Mouse (Mus musculus) heart, embryonic 14.5 days (tissue): ENCODE results near the gene Rtkn2. TPM values are rescaled to one million over a fixed set of nuclear protein-coding genes. Genes with fewer than 3 reads are reported as not detected.

Experiments
- ATAC-seq: fragments of 200-750 bp; cut with Nextera tagmentation; 2 replicates; pipeline ENCODE4 v1.8.0; 2017; ENCODE audit warnings: low read depth, moderate TSS enrichment; ENCODE audit not compliant: insufficient number of reproducible peaks, insufficient read depth, low FRiP score
- H3K27ac ChIP-seq, 2 experiments: fragments of 200-500 bp in 1 of 2; fragments of 300-500 bp in 1 of 2; sonication (generic) in 1 of 2; replicated peaks in 1 of 2; 2 replicates each; pipeline ENCODE4 v1.5.1; 2012 to 2014; ENCODE audit warnings: low read depth in 2 of 2, low read length in 2 of 2, control low read depth in 1 of 2, mild to moderate bottlenecking in 1 of 2, mixed read lengths in 1 of 2; ENCODE audit not compliant: control insufficient read depth in 1 of 2, insufficient read depth in 1 of 2
- H3K27me3 ChIP-seq: fragments of 300-500 bp; sonication (generic); 2 replicates; pipeline ENCODE4 v1.6.1; 2014; ENCODE audit warnings: mild to moderate bottlenecking, low read length, control low read depth; ENCODE audit not compliant: control insufficient read depth, insufficient read depth
- H3K36me3 ChIP-seq: fragments of 300-500 bp; sonication (generic); 2 replicates; pipeline ENCODE4 v1.6.1; 2014; ENCODE audit warnings: mild to moderate bottlenecking, control low read depth, low read length, mixed read lengths; ENCODE audit not compliant: control insufficient read depth, insufficient read depth
- H3K4me1 ChIP-seq, 2 experiments: fragments of 200-500 bp in 1 of 2; fragments of 300-500 bp in 1 of 2; sonication (generic) in 1 of 2; 2 replicates each; pipeline ENCODE4 v1.6.1; 2012 to 2014; ENCODE audit warnings: low read length in 2 of 2, control low read depth in 1 of 2, mixed read lengths in 1 of 2; ENCODE audit not compliant: control insufficient read depth in 2 of 2, insufficient read depth in 2 of 2
- H3K4me2 ChIP-seq: fragments of 300-500 bp; sonication (generic); 2 replicates; pipeline ENCODE4 v1.6.1; 2014; ENCODE audit warnings: mild to moderate bottlenecking, low read length
- H3K4me3 ChIP-seq, 2 experiments: fragments of 200-500 bp in 1 of 2; fragments of 300-500 bp in 1 of 2; sonication (generic) in 1 of 2; 2 replicates each; pipeline ENCODE4 v1.5.1; 2012 to 2014; ENCODE audit warnings: low read length in 2 of 2, mild to moderate bottlenecking in 2 of 2, control low read depth in 1 of 2, low read depth in 1 of 2, moderate library complexity in 1 of 2; ENCODE audit not compliant: control insufficient read depth in 1 of 2, insufficient read depth in 1 of 2
- H3K9ac ChIP-seq: fragments of 300-500 bp; sonication (generic); 2 replicates; pipeline ENCODE4 v1.6.1; 2014; ENCODE audit warnings: mild to moderate bottlenecking, low read length
- H3K9me3 ChIP-seq: fragments of 300-500 bp; sonication (generic); 2 replicates; pipeline ENCODE4 v1.6.1; 2016; ENCODE audit warnings: low read length, control low read depth; ENCODE audit not compliant: control insufficient read depth
- WGBS: fragments of 180-500 bp; shearing (Covaris S2); extraction: QIAGEN DNeasy Blood & Tissue Kit; methylation state at CpG from one replicate; pipeline ENCODE4 v1.1.7; 2014; 5-methylcytosine and 5-hydroxymethylcytosine counted together
- polyA plus RNA-seq: library from polyadenylated mRNA; unstranded; fragments of >200 nt; fragmentation: Nextera tagmentation; extraction: Ambion mirVana; gene quantifications from 2 replicates; pipeline ENCODE4 v1.2.1, GENCODE M21; 2014

Gene Rtkn2
- polyA plus RNA-seq, 1 experiment from 2014 or later: 7.3 TPM

DNA sequence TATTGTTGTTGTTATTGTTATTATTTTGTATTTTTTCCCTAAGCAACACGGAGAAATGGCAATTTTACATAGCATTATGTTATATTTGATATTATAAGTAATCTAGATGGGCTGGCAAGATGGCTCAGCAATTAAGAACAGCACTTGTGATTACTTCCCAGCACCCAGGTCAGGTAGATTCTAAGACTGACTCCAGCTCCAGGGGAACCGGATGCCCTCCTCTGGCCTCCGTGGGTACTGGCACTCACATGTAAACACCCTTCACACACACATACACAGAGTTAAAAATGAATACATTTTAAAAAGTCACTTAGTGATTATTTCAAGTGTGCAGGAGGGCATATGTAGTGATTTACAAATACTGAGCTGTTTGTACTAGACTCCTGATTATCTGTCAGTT lies 108.4 kb downstream of the Rtkn2 start:
- Histone ChIP-seq H3K27ac (no peak overlapping the region), H3K4me2 (no peak overlapping the region), H3K36me3 (peaks cover 4% of the 10 kb centered on the region; the same call in 1 of the 2 replicates), H3K4me3 (no peak overlapping the region), H3K4me1 (peaks cover 15 to 23% of the 10 kb centered on the region in 2 experiments), H3K9ac (no peak overlapping the region), H3K9me3 (no peaks in the 10 kb centered on the region), H3K27me3 (no peaks in the 10 kb centered on the region)
- 75% methylated on average over 3 of the region's 3 CpGs for WGBS
- no peak for ATAC-seq

DNA sequence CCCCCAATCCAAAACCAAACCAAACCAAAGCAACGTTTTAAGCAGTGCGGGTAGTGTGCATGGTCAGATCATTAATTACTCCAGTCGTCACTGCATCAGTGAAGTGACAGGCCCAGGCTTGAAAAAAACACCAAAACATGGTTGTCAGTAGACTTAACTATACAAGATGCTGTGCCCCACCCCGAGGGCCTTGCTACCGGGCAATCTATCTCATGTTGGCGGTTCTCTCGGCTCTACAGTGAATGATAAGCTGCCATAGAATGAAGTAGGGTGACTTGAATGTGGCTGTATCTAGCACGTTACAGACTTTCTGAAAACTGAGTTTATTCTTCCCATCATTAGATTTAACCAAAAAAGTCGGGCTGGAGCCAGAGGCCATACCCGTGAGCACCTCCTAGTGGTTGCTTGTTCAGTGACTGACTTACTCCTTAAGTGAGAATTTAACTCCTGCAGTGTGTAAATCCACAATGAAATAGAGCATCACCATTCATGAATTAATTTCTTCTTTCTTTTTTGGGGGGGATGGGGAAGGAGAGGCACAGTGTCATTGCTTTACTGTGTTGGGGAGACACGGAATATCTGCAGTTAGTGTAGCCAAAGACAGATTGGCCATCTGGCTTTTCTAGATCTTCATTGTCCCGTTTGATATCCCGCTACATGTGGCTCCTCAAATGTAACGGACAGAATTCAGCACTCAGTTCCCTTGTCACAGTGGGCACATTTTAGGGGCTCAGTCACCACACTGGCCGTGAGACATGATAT lies 110.2 kb downstream of the Rtkn2 start:
- Histone ChIP-seq H3K4me3 (no peak overlapping the region), H3K27ac (peak overlapping the region; percentile 78 to 94), H3K9ac (peak overlapping the region; percentile 13; the same call in 1 of the 2 replicates), H3K4me2 (peak overlapping the region; percentile 11; the same call in 1 of the 2 replicates), H3K36me3 (peaks cover 20% of the 10 kb centered on the region), H3K27me3 (no peaks in the 10 kb centered on the region), H3K4me1 (peaks cover 15 to 23% of the 10 kb centered on the region in 2 experiments), H3K9me3 (no peaks in the 10 kb centered on the region)
- peak; percentile 29; the same call in 1 of the 2 replicates for ATAC-seq
- WGBS: 52% methylated on average over 15 of the region's 15 CpGs

DNA sequence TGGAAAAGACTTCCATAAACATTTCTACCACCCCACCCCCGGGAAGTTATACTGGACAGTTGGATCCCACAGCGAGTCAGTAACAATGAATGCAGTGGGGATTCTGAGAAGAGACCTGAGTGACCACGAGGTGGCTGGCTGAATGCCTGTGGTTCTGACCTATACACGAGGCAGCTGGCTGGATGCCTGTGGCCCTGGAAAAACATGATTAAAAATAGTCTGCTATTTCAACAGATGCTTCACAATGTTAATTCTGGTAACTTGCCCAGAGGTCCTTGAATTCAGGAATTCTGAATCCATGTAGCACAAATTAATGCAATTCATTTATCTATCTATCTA lies 110.8 kb downstream of the Rtkn2 start:
- peaks cover 25% of the 10 kb centered on the region for H3K36me3 ChIP-seq
- WGBS: 14% methylated on average over 4 of the region's 4 CpGs
- ATAC-seq: peak; percentile 79

DNA sequence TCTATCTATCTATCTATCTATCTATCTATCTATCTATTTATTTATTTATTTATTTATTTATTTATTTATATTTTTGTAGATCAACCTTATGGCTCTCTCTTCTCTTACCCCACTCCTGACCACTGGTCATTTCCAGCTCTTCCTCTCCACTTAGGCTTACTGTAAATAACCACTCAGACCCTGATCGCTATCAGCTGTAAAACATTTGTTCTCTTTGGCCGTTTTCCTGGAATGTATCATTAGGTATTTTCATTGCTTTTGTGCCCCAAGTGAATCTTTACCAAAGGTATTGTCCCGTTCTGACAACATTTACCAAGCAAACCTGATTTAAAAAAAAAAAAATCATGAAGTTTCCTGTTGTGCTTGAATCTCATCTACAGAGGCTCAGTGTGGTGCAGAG lies 111.2 kb downstream of the Rtkn2 start:
- H3K27ac ChIP-seq: peak overlapping the region; percentile 32 to 48

More for the DNA sequence above, 110.8 kb downstream of the Rtkn2 start:
- Histone ChIP-seq H3K9me3 (no peaks in the 10 kb centered on the region), H3K4me2 (peak overlapping the region; percentile 11; the same call in 1 of the 2 replicates), H3K4me1 (peaks cover 17 to 26% of the 10 kb centered on the region in 2 experiments), H3K9ac (peak overlapping the region; percentile 13; the same call in 1 of the 2 replicates), H3K27ac (peak overlapping the region; percentile 78 to 94), H3K4me3 (no peak overlapping the region), H3K27me3 (no peaks in the 10 kb centered on the region)

DNA sequence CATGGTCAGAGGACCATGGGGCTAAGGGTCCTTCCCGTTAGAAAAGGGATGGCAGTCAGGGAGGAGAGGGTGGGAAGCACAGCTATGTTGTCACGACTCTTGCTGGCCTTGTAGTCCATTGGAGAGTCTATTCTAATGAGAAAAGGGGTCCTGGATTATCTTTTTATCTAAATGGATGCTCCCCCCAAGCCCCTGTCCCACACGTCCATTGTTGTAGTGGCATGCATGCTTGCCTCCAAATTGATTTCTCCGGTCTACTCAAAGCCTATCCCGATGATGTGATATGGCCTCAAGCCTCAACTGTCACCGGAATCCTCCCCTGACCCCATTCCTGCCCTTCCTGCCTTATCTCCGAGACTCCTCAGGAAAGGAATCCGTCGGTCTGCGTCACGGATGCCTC lies 111.6 kb downstream of the Rtkn2 start:
- no peak overlapping the region for H3K9ac ChIP-seq
- peaks cover 34% of the 10 kb centered on the region for H3K36me3 ChIP-seq
- 26% methylated on average over 11 of the region's 11 CpGs for WGBS
- H3K4me2 ChIP-seq: peak overlapping the region; percentile 8; the same call in 1 of the 2 replicates
- H3K4me1 ChIP-seq: peaks cover 17 to 35% of the 10 kb centered on the region in 2 experiments
- ATAC-seq: no peak
- H3K27ac ChIP-seq: peak overlapping the region; percentile 32 to 48
- H3K9me3 ChIP-seq: no peaks in the 10 kb centered on the region
- no peaks in the 10 kb centered on the region for H3K27me3 ChIP-seq
- no peak overlapping the region for H3K4me3 ChIP-seq

More for the DNA sequence above, 111.2 kb downstream of the Rtkn2 start:
- Histone ChIP-seq H3K4me2 (peak overlapping the region; percentile 8; the same call in 1 of the 2 replicates), H3K9ac (no peak overlapping the region), H3K4me3 (no peak overlapping the region), H3K36me3 (peaks cover 29% of the 10 kb centered on the region), H3K4me1 (peaks cover 17 to 30% of the 10 kb centered on the region in 2 experiments), H3K9me3 (no peaks in the 10 kb centered on the region), H3K27me3 (no peaks in the 10 kb centered on the region)
- WGBS: 61% methylated on average over 3 of the region's 3 CpGs
- no peak for ATAC-seq

DNA sequence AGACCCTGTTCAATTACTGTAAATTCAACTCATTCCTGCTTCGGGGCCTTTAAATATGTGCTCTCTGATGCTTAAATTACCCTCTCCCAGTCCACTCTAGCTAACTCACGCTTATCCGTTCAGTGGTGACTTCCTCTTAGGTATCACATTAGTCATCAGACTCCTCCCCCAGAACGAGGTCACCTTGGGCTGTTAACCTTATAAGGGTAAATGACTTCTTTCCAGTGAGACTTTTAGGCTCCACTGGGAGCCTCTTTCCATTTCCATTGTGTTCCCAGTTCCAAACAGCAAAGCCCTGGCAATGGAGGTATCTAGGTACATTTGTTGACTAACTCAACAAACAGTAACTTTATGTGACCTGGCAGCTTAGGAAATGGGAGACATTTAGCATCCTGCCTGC lies 112.5 kb downstream of the Rtkn2 start:
- ATAC-seq: no peak
- H3K27ac ChIP-seq: no peak overlapping the region
- H3K9ac ChIP-seq: no peak overlapping the region
- peaks cover 18 to 35% of the 10 kb centered on the region in 2 experiments for H3K4me1 ChIP-seq
- peaks cover 42% of the 10 kb centered on the region for H3K36me3 ChIP-seq
- H3K4me3 ChIP-seq: no peak overlapping the region
- 68% methylated on average over 4 of the region's 4 CpGs for WGBS
- no peak overlapping the region for H3K4me2 ChIP-seq
- no peaks in the 10 kb centered on the region for H3K27me3 ChIP-seq
- no peaks in the 10 kb centered on the region for H3K9me3 ChIP-seq

DNA sequence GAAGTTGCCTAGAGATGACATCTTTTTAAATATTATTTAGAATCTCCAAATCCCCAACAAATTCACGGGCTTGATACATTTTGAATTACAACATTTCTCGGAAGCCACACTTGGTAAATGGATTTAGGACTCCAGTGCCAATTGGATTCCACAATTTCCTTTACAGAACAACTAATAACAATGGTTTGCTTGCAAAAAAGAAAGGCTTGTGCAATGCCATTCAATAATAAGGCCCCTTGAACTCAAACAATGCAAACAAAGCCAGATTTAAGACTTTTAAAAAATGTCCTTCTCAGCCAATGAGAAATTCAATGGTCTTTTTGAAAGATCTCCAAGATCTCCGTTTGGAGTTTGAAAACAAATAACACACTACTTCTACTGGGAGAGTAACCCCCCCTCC lies 114.1 kb downstream of the Rtkn2 start:
- H3K4me3 ChIP-seq: no peak overlapping the region
- 88% methylated on average over 3 of the region's 3 CpGs for WGBS
- no peak overlapping the region for H3K9ac ChIP-seq
- H3K36me3 ChIP-seq: peaks cover 59% of the 10 kb centered on the region
- H3K4me2 ChIP-seq: no peak overlapping the region
- no peak overlapping the region for H3K27ac ChIP-seq
- no peaks in the 10 kb centered on the region for H3K27me3 ChIP-seq
- H3K4me1 ChIP-seq: peaks cover 18 to 35% of the 10 kb centered on the region in 2 experiments
- ATAC-seq: no peak
- no peaks in the 10 kb centered on the region for H3K9me3 ChIP-seq
